Mouse (Mus musculus) cerebellum, adult 8-10 months (tissue): ENCODE measurements around the gene Islr2.

ENCODE experiments used
- DNase-seq: peaks from one replicate; pipeline ENCODE4 v3.0.0; 2022

The Islr2 gene

DNA sequence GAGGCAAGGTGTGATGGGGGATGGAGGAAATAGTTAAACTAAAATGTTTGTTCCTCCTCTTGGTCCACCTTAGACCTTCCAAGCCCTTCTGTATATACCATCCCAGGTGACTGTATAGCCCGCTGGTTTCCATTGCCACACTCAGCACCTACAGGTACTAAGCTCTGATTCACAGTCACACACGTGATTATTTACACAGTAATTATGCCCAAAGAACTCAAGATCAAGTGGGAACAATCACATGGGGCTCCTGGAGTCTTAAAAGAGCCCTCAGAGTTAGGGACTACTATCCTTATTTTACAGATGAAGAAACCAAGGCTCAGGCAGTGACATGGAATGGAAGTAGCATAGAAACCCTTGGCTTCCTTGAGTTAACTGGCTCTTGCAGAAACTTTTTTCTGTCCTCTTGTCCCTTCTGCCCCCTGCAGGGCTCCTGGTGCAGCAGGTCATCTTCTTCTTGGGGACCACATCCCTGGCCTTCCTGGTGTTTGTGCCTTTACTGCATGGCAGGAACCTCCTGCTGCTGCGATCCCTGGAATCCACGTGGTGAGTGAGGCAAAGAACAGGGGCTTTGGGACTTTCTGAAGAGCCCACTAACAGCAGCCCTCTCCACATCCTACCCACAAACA, 53.3 kb downstream of the Islr2 start:
- no peak for DNase-seq

DNA sequence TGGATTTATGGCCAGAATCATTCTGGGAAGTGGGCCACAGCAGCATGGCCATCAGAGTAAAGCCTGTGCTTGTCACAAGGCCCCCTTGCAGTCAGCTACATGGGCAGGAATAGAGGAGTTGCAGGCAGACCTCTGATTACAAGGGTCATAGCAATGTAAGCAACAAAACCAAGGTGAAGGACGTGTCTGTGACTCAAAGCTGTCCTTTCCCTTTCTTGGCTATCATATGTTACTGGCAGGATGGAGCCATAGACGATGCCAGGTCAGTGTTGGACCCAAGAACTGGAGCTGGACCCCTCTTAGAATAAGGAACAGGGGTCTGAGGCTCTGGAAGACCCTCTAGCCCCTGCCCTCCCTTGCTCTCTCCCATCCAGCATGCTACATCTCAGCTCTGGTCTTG, 55.3 kb downstream of the Islr2 start:
- DNase-seq: no peak
